Mouse (Mus musculus): ENCODE measurements around the gene 1700067P10Rik. TPM values are rescaled to one million over a fixed set of nuclear protein-coding genes. Genes with fewer than 3 reads are reported as not detected.

Gene 1700067P10Rik
- polyA plus RNA-seq, 1 experiment from 2014 or later: not detected

- no peak for DNase-seq (ENCODE audit: low spot score)
These were observed 6.6 kb downstream of the 1700067P10Rik start for GRCm38 (mm10) chr17:48095718-48096121.

GRCm38 (mm10) chr17:48096321-48096720, 7.2 kb downstream of the 1700067P10Rik start:
- no peak for DNase-seq (ENCODE audit: low spot score)

GRCm38 (mm10) chr17:48097011-48097742, 8.1 kb downstream of the 1700067P10Rik start:
- DNase-seq (ENCODE audit: low spot score): peak; percentile 52

- DNase-seq (ENCODE audit: low spot score): no peak
These were observed 8.8 kb downstream of the 1700067P10Rik start for GRCm38 (mm10) chr17:48097743-48098527.

GRCm38 (mm10) chr17:48098528-48098890, 9.4 kb downstream of the 1700067P10Rik start:
- peak; percentile 9 for DNase-seq (ENCODE audit: low spot score)

- DNase-seq (ENCODE audit: low spot score): no peak
These were observed 10.2 kb downstream of the 1700067P10Rik start for GRCm38 (mm10) chr17:48099312-48099711.

- peak; percentile 92 for DNase-seq (ENCODE audit: low spot score)
These were observed 11.6 kb downstream of the 1700067P10Rik start for GRCm38 (mm10) chr17:48100441-48101417.

GRCm38 (mm10) chr17:48107333-48107732, 18.2 kb downstream of the 1700067P10Rik start:
- DNase-seq (ENCODE audit: low spot score): no peak

GRCm38 (mm10) chr17:48107862-48108261, 18.7 kb downstream of the 1700067P10Rik start:
- no peak for DNase-seq (ENCODE audit: low spot score)

- no peak for DNase-seq (ENCODE audit: low spot score)
These were observed 19.4 kb downstream of the 1700067P10Rik start for GRCm38 (mm10) chr17:48108520-48108919.

- DNase-seq (ENCODE audit: low spot score): peak; percentile 44
These were observed 21.6 kb downstream of the 1700067P10Rik start for GRCm38 (mm10) chr17:48110547-48111287.

- no peak for DNase-seq (ENCODE audit: low spot score)
These were observed 29.5 kb downstream of the 1700067P10Rik start for GRCm38 (mm10) chr17:48118570-48118969.

GRCm38 (mm10) chr17:48119656-48120055, 30.5 kb downstream of the 1700067P10Rik start:
- peak; percentile 70 for DNase-seq (ENCODE audit: low spot score)

- DNase-seq (ENCODE audit: low spot score): no peak
These were observed 31.3 kb downstream of the 1700067P10Rik start for GRCm38 (mm10) chr17:48120456-48120855.

- DNase-seq (ENCODE audit: low spot score): no peak
These were observed 43.7 kb downstream of the 1700067P10Rik start for GRCm38 (mm10) chr17:48132810-48133209.

Other genes starting within 250 kb of the 1700067P10Rik start
- gene Foxp4, start 164.7 kb upstream of the 1700067P10Rik start, polyA plus RNA-seq (2015; fragmentation: Nextera tagmentation; extraction: Ambion mirVana): 18.0 TPM in 2 replicates
- gene 1700122O11Rik, start 51.0 kb upstream of the 1700067P10Rik start, polyA plus RNA-seq (2015; fragmentation: Nextera tagmentation; extraction: Ambion mirVana): not detected in 2 replicates
- not detected in 2 replicates for gene 9830107B12Rik, start 56.9 kb downstream of the 1700067P10Rik start, polyA plus RNA-seq (2015; fragmentation: Nextera tagmentation; extraction: Ambion mirVana)
- 0.13 and 0.42 TPM in 2 replicates for gene A530064D06Rik, start 78.0 kb downstream of the 1700067P10Rik start, polyA plus RNA-seq (2015; fragmentation: Nextera tagmentation; extraction: Ambion mirVana)
- gene Trem1, start 143.4 kb downstream of the 1700067P10Rik start, polyA plus RNA-seq (2015; fragmentation: Nextera tagmentation; extraction: Ambion mirVana): 0.05 TPM in 2 replicates
- gene Trem3, start 158.5 kb downstream of the 1700067P10Rik start, polyA plus RNA-seq (2015; fragmentation: Nextera tagmentation; extraction: Ambion mirVana): 0.14 and 0.30 TPM in 2 replicates
- gene Treml4, start 175.0 kb downstream of the 1700067P10Rik start, polyA plus RNA-seq (2015; fragmentation: Nextera tagmentation; extraction: Ambion mirVana): 0.82 and 1.5 TPM in 2 replicates
- 8.9 and 11.9 TPM in 2 replicates for gene Treml2, start 210.2 kb downstream of the 1700067P10Rik start, polyA plus RNA-seq (2015; fragmentation: Nextera tagmentation; extraction: Ambion mirVana)
- gene B430306N03Rik, start 226.8 kb downstream of the 1700067P10Rik start, polyA plus RNA-seq (2015; fragmentation: Nextera tagmentation; extraction: Ambion mirVana): 0.53 and 0.64 TPM in 2 replicates

Data from thymus, postnatal 0 days (tissue).